Mouse (Mus musculus) telencephalon, adult 2 months (tissue): ENCODE measurements around the gene Pex5.
"Not testable (repeated sequence)": the region's sequence is repeated elsewhere in the genome, so short reads cannot be mapped to it uniquely, and the experiment has no call there.

ENCODE experiments used
- DNase-seq: peaks from one replicate; pipeline ENCODE4 v3.0.0-alpha.2; 2011; ENCODE audit warnings: low read depth, low spot score

The Pex5 gene

DNA sequence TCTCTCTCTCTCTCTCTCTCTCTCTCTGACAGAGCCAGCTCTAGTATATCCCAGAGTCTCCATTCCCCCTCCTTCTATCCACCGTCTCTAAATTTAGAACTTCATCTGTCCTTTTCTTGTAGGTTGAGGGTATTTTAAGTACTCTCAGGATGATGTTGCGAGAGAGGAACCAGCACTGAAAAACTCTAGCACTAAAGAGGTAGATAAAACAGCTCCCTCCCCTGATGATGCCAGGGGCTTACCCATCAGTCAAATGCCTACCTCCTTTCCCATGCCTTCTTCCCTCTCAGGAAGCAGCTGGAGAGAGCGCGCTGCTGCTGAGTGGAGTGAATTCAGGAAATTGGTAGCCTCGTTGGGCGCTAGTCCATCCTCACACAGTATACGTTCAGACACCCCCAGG lies 12.4 kb upstream of the Pex5 start:
- DNase-seq: peak; percentile 90

DNA sequence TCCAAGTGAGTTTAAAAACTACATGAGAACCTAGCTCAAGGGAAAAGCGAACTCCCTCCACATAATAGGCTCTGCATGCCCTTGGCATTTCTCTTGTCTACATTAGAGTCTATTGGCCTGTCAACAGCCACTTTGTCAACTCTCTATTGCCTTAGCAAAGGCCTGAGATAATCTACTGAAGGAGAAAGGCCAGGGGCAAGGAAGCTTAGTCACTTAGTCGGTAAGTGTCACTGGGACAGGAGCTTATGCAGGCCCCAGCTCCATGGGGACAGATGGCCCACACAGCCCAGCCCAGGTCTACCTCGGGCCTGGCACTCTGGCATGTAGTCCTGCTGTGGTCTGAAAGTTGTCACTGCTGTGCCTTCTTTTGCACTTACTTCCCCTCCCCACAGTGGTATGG lies 11.7 kb upstream of the Pex5 start:
- no peak for DNase-seq

DNA sequence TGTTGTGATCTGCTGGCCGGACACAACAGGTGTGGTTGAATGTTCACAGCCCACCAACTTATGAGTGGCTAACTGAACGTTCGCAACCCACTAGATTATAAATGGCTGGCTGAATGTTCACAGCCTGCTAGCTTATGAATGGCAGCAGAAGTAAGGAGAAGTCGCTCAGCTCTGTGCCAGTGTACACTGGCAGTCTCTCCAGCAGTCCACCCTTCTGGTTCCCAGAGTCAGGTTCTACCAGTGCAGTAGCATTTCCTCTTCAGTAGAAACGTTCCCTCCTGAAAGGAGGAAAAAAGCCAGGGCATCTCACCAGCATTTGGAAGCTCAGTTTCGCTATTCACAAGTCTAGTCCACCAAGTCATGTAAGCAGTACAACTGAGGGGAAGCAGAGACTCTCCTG lies 10.7 kb upstream of the Pex5 start:
- no peak for DNase-seq

DNA sequence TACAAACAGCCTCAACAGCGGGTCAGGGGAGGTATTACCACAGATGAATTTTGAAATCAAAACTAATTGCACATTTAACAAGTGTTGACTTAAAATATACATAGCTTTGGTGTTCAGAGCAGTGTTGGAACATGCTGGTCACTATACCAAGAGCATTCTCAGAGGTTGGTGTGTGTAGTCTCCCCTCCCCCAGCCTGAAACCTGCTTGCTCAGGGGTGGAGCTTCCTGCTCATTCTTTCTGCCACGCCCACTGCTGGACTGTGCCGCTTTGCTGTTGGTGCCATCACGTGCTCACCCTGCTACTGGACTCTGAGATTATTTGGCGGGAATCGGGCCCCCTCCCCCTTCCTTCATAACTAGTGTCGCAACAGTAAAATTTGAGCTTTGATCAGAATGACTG lies 10.2 kb upstream of the Pex5 start:
- DNase-seq: not testable (repeated sequence)

DNA sequence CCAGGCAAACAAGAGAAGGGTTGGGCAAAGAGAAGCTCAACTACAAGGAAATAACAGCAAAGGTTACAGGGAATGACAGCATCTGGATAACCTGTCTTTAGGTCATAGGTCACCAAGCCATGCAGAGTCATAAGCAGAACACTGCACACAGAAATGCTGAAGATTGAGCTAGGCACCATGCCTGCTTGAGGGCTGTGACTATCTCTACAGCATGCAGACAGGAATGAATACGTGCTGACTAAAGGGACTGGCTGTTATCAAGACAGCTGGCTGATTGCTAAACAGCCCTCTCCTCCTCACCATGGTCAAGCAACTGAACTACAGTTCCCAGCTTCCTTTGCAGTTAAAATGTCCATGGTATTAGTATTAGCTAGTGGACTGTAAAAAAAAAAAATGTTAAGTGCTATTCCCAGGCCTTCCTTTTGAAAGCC lies 9.2 kb upstream of the Pex5 start:
- no peak for DNase-seq

DNA sequence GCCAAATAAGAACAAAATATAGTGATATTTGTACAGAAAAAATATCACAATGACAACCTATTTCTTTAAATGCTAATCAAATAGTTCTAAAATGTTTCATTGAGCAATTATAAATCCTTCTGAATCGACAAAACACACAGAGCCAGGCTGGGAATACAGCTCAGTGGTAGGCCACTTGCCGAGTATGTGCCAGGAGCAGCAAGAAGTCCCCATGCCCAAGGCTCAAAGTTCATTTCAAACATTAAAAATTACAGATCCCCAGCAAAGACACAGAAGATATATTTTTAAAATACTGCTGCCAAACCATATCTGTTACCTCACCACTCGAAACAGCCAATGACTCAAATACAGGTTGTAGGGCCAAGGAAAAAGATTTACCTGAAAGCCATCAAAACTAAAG lies 3.8 kb upstream of the Pex5 start:
- no peak for DNase-seq

DNA sequence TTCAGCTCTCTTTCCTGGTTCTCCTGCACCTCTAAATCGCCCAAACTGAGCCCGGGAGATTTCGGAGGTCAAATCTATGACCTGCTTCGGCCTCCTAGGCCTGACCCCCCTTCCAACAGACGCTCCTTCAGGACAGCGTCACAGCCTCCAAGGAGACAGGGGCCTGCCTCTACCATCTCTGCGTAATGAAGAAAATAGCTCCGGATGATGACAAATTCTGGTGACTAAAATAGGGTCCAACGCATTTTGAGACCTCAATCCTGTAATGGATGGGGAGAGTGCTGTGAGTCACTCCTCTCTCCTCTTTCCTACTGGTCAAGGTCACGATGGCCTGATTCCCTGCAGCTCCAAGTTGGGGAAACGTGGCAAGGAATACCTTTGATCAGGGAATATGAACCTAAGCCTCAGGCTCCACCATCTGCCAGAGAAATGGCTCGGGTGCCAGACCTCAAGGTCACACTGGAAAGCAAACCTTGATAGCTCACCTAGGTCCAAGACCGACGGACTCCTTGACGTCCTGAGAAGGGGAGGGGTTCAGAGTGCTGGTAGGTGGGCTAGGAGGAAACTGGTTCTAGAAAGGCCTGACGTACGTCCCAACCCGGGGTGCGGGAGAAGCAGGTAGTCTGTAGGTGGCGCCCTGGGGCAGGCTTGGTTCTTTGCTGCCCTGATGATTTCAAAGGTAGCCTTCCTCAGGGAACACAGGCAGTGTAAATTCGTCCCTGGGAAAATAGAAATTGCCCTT lies 651 bp upstream of the Pex5 start:
- DNase-seq: peak; percentile 76

DNA sequence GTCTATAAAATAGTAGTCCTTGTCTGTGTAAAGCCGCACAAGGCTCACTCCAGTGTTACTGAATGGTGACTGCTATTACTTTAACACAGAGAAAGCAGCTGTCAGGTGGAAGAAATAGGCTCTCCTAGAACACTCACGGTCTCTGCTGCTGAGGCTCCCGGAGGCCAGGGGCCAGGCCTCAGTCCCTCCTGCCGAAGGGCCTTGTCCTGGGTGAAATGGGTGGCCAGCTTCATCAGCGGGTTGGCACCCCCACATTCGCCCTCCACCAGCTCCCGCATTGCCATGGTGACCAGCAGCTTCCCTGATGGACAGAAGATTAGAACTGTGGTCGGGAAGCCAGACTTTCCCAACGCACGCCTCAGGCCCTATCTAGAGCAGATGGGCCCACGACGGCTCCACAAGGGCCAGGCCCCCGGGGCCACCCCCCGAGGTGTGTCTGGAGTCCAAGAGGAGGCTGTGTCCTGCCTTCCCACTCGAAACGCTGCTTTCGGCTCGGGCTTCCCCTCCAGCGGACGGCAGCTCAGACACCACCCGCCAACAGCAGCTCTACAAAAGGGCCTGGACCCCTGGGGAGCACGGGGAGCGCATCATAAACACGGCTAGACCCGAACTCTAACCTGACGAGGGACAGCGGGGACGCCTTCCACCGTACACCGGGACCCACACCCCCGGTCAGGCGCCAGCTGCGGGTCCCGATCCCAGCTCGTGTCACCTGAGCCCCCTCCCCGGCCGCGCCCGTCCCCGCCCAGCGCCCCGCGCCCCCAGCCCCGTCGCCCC lies 529 bp downstream of the Pex5 start:
- DNase-seq: no peak

DNA sequence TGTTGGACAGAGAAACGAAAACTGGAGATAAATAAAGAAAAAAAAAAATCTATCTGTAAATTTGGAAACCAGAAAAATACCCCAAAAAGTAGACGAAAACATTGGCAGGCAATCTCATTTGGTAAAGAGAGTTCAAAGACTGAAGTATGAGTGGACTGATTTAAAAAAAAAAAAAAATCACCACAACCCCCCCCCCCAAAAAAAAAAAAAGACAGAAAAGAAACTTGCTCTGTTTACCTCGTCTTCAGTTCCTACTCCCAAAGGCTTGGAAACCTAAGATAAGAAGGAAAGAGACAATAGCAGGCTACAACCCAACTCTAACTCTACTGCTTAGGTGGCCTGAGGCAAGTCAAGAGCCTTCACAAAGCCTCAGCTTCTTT lies 1.1 kb downstream of the Pex5 start:
- no peak for DNase-seq

DNA sequence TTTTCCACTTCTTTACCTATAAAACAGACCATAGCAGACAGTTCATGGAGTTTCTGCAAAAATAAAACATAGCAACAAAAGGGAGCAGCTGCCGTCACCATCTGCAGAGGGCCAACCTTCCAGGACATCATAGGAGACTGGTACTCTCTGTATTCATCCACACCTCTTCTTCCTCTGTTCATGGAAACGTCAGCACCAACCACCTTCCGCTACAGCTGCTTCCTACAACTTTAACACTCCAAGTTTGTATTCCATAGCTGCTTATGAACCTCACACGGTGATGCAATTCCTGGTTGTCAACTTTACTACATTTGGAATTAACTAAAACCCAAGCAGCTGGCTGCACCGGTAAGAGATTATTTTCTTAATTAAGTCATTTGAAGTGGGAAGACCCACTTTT lies 6.5 kb downstream of the Pex5 start:
- DNase-seq: no peak

DNA sequence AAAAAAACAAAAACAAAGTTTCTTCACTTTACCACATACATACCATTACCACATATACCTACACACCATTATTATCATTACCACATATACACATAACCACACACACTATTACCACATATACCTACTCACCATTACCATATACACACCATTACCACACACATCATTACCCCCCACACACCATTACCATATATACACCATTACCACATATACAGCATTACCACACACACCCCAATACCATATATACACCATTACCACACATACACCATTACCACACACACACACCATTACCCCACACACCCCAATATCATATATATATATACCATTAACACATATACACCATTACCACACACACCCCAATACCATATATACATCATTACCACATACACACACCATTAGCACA lies 7.7 kb downstream of the Pex5 start:
- DNase-seq: no peak

DNA sequence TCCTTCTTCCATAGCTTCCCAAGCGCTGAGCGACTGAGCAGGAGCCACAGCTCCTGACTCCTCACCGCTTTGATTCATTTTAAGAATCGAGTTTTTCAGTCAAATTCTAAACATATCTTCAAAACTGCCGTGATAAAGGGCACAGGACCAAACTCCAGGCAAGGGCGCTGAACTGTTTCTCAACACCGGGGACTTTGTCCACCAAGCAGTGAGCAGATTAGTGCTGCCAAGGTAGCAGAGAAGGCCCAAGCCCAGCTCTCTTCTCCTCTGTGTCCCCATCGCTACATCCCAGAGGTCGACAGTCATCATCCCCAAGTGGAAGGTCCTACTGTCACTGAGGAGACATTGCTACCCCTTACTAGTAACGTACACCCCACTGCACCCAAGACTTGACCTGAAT lies 8.5 kb downstream of the Pex5 start:
- no peak for DNase-seq

DNA sequence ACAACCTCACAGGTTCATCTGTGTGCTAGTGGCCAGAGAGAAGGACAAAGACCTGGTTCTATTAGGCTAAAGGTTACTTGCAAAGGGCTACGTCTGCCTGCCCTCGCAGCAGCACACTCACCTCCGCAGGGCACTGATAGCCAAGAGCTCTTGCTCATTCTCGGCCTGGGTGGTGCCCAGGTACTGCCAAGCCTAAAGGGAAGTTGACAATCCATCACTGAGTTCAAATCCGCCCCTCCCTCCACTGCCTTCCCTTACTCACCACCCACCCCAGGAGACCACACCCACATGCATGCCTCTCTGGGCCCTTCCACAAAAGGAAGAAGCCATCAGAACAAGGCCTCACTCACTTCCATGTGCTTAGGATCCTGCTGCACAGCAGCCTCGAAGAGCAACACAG lies 15.1 kb downstream of the Pex5 start:
- no peak for DNase-seq

DNA sequence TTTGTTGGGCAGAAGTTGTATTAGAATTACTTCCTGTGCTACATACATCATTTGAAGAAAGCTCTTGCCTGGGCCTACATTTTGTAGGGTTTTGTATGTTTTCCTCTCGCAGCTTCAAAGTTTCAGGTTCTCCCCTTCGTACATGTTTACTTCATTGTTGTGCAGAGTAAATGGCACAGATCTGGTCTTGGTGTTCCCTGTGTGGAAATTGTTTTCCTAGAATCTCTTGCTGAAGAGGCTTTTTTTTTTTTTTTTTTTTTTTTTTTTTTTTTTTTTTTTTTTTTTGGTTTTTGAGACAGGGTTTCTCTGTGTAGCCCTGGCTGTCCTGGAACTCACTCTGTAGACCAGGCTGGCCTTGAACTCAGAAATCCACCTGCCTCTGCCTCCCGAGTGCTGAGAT lies 19.9 kb downstream of the Pex5 start:
- DNase-seq: not testable (repeated sequence)

DNA sequence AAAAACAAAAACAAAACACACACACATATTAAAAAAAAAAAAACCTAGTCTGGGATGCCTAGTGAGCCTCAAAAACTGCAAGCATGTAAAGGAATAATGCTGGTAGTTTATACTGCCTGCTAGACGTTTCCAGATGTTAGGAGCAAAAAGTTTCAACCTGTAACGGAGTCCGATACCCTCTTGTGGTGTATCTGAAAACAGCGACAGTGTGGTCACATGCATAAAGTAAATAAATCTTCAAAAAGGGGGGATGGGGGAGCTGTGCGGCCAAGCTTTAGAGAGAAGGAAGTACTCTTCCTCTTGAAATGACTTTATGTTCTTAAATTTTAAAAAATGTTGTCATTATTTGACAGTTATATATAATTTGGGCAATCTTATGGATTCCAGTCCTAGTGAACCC lies 34.7 kb downstream of the Pex5 start:
- no peak for DNase-seq

DNA sequence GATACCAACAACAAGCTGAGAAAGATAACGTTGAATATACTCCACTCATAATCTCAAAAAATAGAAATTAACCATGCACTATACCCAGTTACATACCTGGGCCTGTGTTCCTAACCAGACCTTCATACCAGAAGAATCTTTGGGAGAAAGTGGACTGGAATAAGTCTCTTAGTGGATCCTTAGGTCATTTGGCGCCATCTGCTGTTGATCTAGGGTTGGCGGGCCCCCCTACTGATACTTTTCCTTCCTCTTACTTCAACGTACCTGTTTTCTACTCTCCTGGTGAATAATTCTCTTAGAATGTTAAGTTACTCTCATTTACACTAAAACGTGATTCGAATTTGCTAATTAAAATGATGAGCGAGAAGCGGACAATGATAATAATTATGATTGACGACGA lies 35.5 kb downstream of the Pex5 start:
- DNase-seq: peak; percentile 24

DNA sequence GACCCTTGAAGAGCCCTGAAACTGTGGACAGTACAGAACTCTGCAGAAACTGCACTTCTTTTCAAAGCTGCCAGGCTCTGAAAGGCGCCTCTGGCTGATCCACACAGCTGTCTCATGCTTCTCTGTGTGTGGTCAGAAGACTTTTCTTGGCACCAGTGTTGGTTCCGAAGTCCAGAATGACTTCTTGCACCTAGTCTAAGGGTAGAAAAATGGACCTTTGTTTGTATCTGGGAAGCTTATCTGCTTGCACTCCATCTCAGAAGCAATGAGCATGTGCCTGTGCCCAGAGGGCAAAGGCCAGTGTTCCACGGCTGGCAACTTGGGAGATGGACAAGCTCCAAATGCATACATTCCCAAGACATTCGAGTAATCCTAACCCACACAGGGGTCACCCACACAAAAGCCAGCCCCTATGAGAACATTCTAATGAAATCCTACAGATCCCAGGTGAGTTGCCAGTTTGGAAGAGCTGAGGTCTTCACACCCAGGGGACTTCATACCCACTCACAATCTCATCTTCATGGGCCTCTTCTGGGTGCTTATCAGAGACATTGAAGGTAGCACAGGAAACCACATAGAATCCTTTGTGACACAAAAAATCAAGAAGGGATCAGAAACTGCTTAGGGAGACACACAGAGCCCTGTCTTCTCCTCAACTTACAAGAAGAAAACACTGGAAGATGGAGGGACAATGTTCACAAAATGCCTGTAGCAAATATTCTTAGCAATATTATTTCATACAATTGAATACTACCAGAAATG lies 37.2 kb downstream of the Pex5 start:
- no peak for DNase-seq

DNA sequence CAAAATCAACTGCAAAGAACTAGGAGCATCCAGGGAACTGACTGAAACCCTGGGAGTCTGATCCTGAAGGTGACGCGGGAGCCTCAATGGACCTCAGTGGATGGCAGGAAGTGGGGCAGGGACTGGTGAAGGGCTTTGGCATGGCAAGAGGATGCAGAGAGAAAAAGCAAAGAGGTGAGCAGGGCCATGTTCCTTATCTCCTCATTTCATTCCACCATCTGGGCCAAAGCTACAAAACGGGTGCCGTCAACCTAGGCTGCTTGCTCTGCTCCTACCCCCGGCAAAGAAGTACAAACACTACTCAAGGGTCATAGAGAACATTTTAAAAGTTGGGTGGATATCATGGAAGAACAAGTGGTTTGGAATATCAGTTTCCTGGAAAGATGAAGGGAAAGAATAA lies 38.6 kb downstream of the Pex5 start:
- no peak for DNase-seq

DNA sequence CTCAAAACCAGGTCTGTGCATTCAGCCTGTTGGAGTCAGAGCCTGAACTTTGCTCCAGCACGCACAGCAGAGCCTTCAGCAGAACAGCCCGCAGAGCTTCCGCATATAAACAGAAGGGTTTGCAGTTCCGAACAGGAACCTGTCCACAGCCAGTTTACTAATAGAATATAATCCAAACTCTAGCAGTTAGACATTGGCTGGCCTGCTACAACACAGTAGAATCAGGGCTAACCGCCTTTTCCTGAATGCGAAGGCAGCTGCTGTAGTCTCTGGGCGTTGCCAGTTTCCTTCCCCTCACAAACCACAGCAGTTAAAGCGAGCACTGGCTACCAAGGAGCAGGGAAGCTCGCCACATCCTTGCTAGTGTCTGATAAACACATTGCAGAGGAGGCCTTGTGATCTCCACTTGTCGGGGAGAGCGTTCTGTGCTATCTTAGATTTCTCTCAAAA lies 39.4 kb downstream of the Pex5 start:
- DNase-seq: no peak

DNA sequence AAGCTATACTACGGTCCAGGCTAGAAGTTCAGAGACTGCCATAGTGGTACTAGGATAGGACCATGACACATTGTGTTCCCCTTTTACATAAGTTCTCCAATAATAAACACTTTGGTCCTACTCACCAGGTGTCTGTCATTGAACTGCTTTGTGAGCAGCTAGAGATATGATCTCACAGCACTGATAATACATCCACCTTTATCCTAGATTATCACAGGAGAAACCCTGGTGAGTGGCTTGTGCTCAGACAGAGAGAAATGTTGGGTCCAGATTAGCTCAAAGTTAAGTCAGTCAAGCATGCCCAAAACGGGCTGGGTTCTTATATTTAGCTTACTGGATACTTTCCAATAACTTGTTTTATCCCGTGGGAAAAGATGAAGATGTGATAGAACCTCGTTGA lies 40.2 kb downstream of the Pex5 start:
- no peak for DNase-seq

DNA sequence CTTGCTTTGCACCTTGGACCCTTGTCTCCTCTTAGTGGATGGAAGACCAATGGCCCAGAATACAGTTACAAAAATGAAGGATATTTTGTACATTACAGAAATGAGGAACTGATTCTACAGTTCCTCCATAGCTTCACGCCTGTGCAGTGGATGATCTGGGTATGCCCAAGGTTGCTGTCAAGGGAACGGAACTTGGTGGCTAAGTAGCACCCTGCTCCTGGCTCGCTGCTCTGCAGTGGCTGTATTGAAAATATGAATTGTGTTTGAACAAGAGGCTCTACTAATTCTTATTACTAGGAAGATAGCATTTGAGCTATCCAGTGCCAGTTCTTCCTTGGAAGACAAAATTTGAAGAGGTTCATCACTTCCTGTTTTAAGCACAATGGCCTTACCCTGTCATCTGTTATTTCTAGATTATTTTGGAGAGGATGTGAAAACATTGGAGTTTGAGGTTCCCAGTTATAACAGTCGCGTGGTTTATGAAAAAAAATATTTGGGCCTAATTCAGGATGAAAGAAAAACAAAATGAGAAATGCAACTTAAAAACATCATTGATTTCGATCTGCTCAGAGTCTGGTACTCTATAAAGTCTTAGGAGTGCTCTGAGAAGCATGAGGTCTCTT lies 41.2 kb downstream of the Pex5 start:
- DNase-seq: no peak

DNA sequence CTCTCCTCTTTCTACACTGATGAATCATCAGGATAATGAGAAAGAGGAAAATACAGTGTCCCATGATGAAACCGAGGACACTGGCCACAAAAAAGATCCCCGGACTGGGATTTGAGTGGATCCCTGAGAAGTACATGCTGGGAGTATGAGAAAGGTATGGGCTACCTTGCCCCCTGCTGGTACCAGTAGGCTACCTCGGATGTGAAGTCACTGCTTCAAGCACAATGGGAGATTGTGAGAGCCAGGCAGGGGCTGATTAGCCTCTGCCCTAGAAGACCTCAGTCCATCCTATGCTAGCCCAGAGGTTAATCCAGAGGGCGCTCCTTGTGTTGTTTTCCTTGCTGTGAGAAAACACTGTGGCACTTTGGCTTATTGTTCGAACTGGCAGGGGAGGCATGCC lies 50.5 kb downstream of the Pex5 start:
- no peak for DNase-seq
